Mouse (Mus musculus) MEL (cell line): ENCODE results near the gene Myo18a.

Source experiments
- CHD1 ChIP-seq: IDR thresholded peaks from 2 replicates; pipeline ENCODE4 v1.6.1; 2012; ENCODE audit warnings: low read depth, mild to moderate bottlenecking, inconsistent platforms, low read length, improper control_type of control experiment
- CTCF ChIP-seq, 3 experiments: IDR thresholded peaks in 2 of 3; conservative IDR thresholded peaks in 1 of 3; 2 replicates each; pipeline ENCODE4 v1.5.1; 2011 to 2012; ENCODE audit warnings: low read length in 3 of 3, low read depth in 2 of 3, mild to moderate bottlenecking in 2 of 3, improper control_type of control experiment in 1 of 3, inconsistent platforms in 1 of 3, mixed read lengths in 1 of 3, moderate library complexity in 1 of 3; ENCODE audit not compliant: control insufficient read depth in 1 of 3, insufficient read depth in 1 of 3, poor library complexity in 1 of 3, severe bottlenecking in 1 of 3
- E2F4 ChIP-seq: IDR thresholded peaks from 2 replicates; pipeline ENCODE4 v1.6.1; 2011; ENCODE audit warnings: low read depth, low read length, improper control_type of control experiment, borderline replicate concordance
- EP300 ChIP-seq, 2 experiments: IDR thresholded peaks; 2 replicates each; pipeline ENCODE4 v1.6.1; 2011; ENCODE audit warnings: improper control_type of control experiment in 2 of 2, low read length in 2 of 2, low read depth in 1 of 2, mild to moderate bottlenecking in 1 of 2
- GATA1 ChIP-seq: IDR thresholded peaks from 2 replicates; pipeline ENCODE4 v1.6.1; 2011; ENCODE audit warnings: low read depth, low read length, improper control_type of control experiment
- HCFC1 ChIP-seq: IDR thresholded peaks from 2 replicates; pipeline ENCODE4 v1.6.1; 2012; ENCODE audit warnings: low read depth, mild to moderate bottlenecking, inconsistent platforms, low read length, improper control_type of control experiment, moderate library complexity
- MAX ChIP-seq: IDR thresholded peaks from 2 replicates; pipeline ENCODE4 v1.6.1; 2011; ENCODE audit warnings: low read length, improper control_type of control experiment
- NELFE ChIP-seq: IDR thresholded peaks from 2 replicates; pipeline ENCODE4 v1.6.1; 2011; ENCODE audit warnings: low read depth, low read length, improper control_type of control experiment
- POLR2A ChIP-seq, 2 experiments: IDR thresholded peaks; 2 replicates each; pipeline ENCODE4 v1.6.1; 2011 to 2012; ENCODE audit warnings: low read length in 2 of 2, mild to moderate bottlenecking in 2 of 2, control low read depth in 1 of 2, improper control_type of control experiment in 1 of 2, low read depth in 1 of 2, moderate library complexity in 1 of 2; ENCODE audit not compliant: control insufficient read depth in 1 of 2, insufficient read depth in 1 of 2, poor library complexity in 1 of 2
- RCOR1 ChIP-seq: IDR thresholded peaks from 2 replicates; pipeline ENCODE4 v1.6.1; 2012; ENCODE audit warnings: low read depth, mild to moderate bottlenecking, inconsistent platforms, low read length, improper control_type of control experiment
- SIN3A ChIP-seq: IDR thresholded peaks from 2 replicates; pipeline ENCODE4 v1.6.1; 2012; ENCODE audit warnings: low read length, improper control_type of control experiment, inconsistent platforms
- TAL1 ChIP-seq: IDR thresholded peaks from 2 replicates; pipeline ENCODE4 v1.6.1; 2012; ENCODE audit warnings: mild to moderate bottlenecking, inconsistent platforms, low read length, moderate library complexity, mixed read lengths
- USF1 ChIP-seq: IDR thresholded peaks from 2 replicates; pipeline ENCODE4 v1.6.1; 2014; ENCODE audit warnings: low read depth, mild to moderate bottlenecking, inconsistent platforms, low read length, improper control_type of control experiment, moderate library complexity
- ZMIZ1 ChIP-seq: IDR thresholded peaks from 2 replicates; pipeline ENCODE4 v1.6.1; 2012; ENCODE audit warnings: low read depth, mild to moderate bottlenecking, inconsistent platforms, low read length, improper control_type of control experiment, moderate library complexity

DNA sequence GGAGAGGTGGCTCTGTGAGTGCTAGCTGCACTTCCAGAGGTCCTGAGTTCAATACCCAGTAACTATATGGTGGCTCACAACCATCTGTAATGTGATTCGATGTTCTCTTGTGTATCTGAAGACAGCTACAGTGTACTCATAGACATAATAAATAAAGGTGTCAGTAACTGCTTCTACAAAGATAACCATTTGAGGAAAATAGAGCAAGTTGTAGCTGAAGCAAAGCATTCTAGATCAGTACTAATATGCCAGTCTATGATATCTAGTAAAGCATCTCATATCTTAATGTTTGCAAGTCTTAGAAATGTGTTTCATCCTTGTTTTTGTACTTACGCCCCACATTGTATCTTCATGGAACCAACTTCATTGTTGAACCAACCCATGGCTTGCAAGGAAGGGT is 44.0 kb upstream of the Myo18a start:
- TF ChIP-seq CTCF (IDR thresholded peaks at IDR 0.05 in 2 of 3, conservative IDR thresholded peaks at IDR 0.05 in 1 of 3; ENCODE audit: control insufficient read depth in 1 of 3, insufficient read depth in 1 of 3, low read depth in 2 of 3, low read length in 3 of 3, poor library complexity in 1 of 3, severe bottlenecking in 1 of 3) (no peak), POLR2A (IDR thresholded peaks at IDR 0.05; ENCODE audit: control insufficient read depth in 1 of 2, insufficient read depth in 1 of 2, low read depth in 1 of 2, low read length in 2 of 2, poor library complexity in 1 of 2) (no peak), MAX (no peak), NELFE (no peak), ZMIZ1 (no peak), GATA1 (no peak), HCFC1 (no peak), EP300 (IDR thresholded peaks at IDR 0.05; ENCODE audit: low read depth in 1 of 2, low read length in 2 of 2) (no peak), TAL1 (no peak), RCOR1 (no peak), CHD1 (no peak), SIN3A (no peak), USF1 (no peak), E2F4 (no peak)
